ENCODE assay signal across 9 mouse cellular contexts in genomic region chr4:114308518-114308917, GRCm38 (mm10).
DNase-seq lines count a peak whose midpoint lies in the region; ATAC-seq and TF ChIP-seq lines count a peak whose summit lies in the region.
"Had no signal": no experiment of that assay in that cellular context is flagged by ENCODE, and none has a peak within 500 bp of the region (broad histone marks: within the 10 kb centered on the region; RNA-seq: fewer than 3 reads in every experiment).

No protein-coding gene starts in this region.

- no peak for ATAC-seq in kidney, embryonic 15.5 days (replicated peaks; ENCODE audit: low FRiP score)
- ATAC-seq in erythroid progenitor cell, adult 5-6 weeks (replicated peaks; ENCODE audit: low FRiP score, poor library complexity, severe bottlenecking), result no peak

- H3K4me2 ChIP-seq in kidney, embryonic 15.5 days, result no peak overlapping the region
- H3K4me2 ChIP-seq: limb, embryonic 15.5 days had no signal

- WGBS in kidney, embryonic 15.5 days, result 10% methylated on average over 1 of the region's 1 CpGs

- H3K36me3 ChIP-seq in kidney, embryonic 15.5 days, result no peaks in the 10 kb centered on the region
- H3K36me3 ChIP-seq: limb, embryonic 15.5 days had no signal

- H3K27me3 ChIP-seq in kidney, embryonic 15.5 days, result peaks cover 9% of the 10 kb centered on the region; the same call in 1 of the 2 replicates

- TF ChIP-seq CTCF in cortical plate, adult 2 months (IDR thresholded peaks at IDR 0.05; ENCODE audit: extremely low read depth, insufficient read depth, low read length), result peak; percentile 43; the same call in 1 of the 2 replicates

- H3K9me3 ChIP-seq in kidney, embryonic 15.5 days (replicated peaks), result no peaks in the 10 kb centered on the region
- H3K9me3 ChIP-seq: limb, embryonic 15.5 days had no signal

- no peak overlapping the region for H3K27ac ChIP-seq in kidney, embryonic 15.5 days
- H3K27ac ChIP-seq in cortical plate, adult 2 months (ENCODE audit: insufficient read depth, low read length), result no peak overlapping the region
- H3K27ac ChIP-seq: limb, embryonic 15.5 days had no signal

- peaks cover 16% of the 10 kb centered on the region for H3K4me1 ChIP-seq in kidney, embryonic 15.5 days
- H3K4me1 ChIP-seq in cortical plate, adult 2 months (ENCODE audit: control insufficient read depth, insufficient read depth, low read length), result no peaks in the 10 kb centered on the region
- H3K4me1 ChIP-seq: limb, embryonic 15.5 days had no signal

- H3K4me3 ChIP-seq in kidney, embryonic 15.5 days (replicated peaks), result no peak overlapping the region
- H3K4me3 ChIP-seq in cortical plate, adult 2 months (ENCODE audit: insufficient read depth, low read length), result no peak overlapping the region
- H3K4me3 ChIP-seq: limb, embryonic 15.5 days had no signal

- no peak for TF ChIP-seq POLR2A in cortical plate, adult 2 months (IDR thresholded peaks at IDR 0.05; ENCODE audit: extremely low read depth, insufficient read depth, low read length)

- DNase-seq in adrenal gland, adult (ENCODE audit: inconsistent age in 2 of 2, low spot score in 1 of 2), result peak; percentile 21 to 66
- DNase-seq in adrenal gland, postnatal 4 days (ENCODE audit: low spot score in 2 of 2), result no peak
- peak; percentile 51 to 74 for DNase-seq in kidney, adult 8-10 months
- peak; percentile 4 to 12 for DNase-seq in B cell, adult 2 months
- peak; percentile 23 for DNase-seq in lung, postnatal 10 days

- H3K9ac ChIP-seq in kidney, embryonic 15.5 days, result no peak overlapping the region
- H3K9ac ChIP-seq: limb, embryonic 15.5 days had no signal

Comparison
In these comparisons a context has a peak if more than half of its experiments do, and no peak if none do; other contexts are left out.
1. DNase-seq: peak in adrenal gland, adult (2 of 2), kidney, adult 8-10 months (2 of 2), B cell, adult 2 months (2 of 2) and lung, postnatal 10 days (single experiment); none in adrenal gland, postnatal 4 days (0 of 2).